Mouse (Mus musculus): Measurements from ENCODE around the gene Zcchc8. TPM values are rescaled to one million over a fixed set of nuclear protein-coding genes. Genes with fewer than 3 reads are reported as not detected.

Gene Zcchc8
- total and polyA plus RNA-seq, 3 experiments, result 12.6 to 24.9 (median 23.2) TPM

DNA sequence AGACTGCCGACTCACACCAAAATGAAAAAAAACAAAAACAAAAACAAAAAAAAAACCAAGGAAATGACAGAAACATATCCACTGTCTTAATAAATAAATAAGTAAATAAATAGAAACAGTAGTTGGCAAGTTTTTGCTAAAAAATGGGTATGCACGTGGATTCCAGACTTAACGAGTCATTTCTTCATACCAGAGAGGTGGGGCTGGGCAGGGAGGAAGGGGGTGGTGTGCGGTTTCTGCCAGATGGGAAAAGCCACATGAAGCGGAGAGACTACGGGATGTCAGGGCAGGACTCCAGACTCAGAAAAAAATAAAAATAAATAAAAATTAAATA is 37.9 kb downstream of the Zcchc8 start:
- under 1% methylated on average over 6 of the region's 6 CpGs for WGBS
- intact Hi-C loops (cut with DNase I), result loop anchor here (1.0 to 5.0 kb wide), 3 partner anchors 21 to 56 kb away; no protein-coding TSS in a partner anchor
- Histone ChIP-seq H3K4me3 (peak overlapping the region; percentile 69), H3K79me2 (replicated peaks; ENCODE audit: control insufficient read depth, insufficient read depth, low read length) (peaks cover 2% of the 10 kb centered on the region), H3K27ac (peak overlapping the region; percentile 97), H3K27me3 (ENCODE audit: control insufficient read depth, insufficient read depth, low read length) (no peaks in the 10 kb centered on the region), H3K4me1 (ENCODE audit: control insufficient read depth, insufficient read depth, low read length) (peaks cover 17% of the 10 kb centered on the region), H3K9ac (ENCODE audit: low read depth, low read length) (0 out of 2 replicates have a peak overlapping the region, but pooled peaks have one; percentile 22), H3K36me3 (ENCODE audit: control insufficient read depth, insufficient read depth, low read length) (peaks cover 14% of the 10 kb centered on the region)
- TF ChIP-seq POLR2A (IDR thresholded peaks at IDR 0.05; ENCODE audit: insufficient read depth, low read depth, low read length) (0 out of 2 replicates have a peak, but pooled peaks have one; percentile 22), EP300 (IDR thresholded peaks at IDR 0.05; ENCODE audit: insufficient read depth, low read depth, low read length) (no peak)
- DNase-seq, result no peak

DNA sequence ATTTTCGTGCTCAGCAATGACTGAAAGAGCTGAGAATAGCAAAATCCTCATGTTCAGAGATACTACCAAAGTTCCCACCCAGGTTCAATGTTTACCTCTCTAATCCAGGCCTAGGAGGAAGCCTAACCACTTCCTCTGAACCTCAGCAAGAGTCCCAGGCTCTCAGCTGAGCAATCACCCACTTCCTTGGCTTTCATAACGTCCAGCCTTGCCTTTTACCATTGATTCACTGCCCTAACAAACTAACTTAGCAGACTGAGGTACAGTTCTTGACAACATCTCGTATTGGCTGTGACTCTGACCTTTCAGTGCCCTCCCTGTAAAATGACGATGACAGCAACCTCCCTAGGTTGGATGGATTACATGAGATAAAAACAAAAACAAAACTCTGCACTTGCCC is 38.5 kb downstream of the Zcchc8 start:
- intact Hi-C loops (cut with DNase I), result loop anchor here (2.0 to 5.0 kb wide), 2 partner anchors 24 to 55 kb away; no protein-coding TSS in a partner anchor
- H3K27ac ChIP-seq, result peak overlapping the region; percentile 97
- peaks cover 18% of the 10 kb centered on the region for H3K4me1 ChIP-seq (ENCODE audit: control insufficient read depth, insufficient read depth, low read length)
- peaks cover 2% of the 10 kb centered on the region for H3K79me2 ChIP-seq (replicated peaks; ENCODE audit: control insufficient read depth, insufficient read depth, low read length)
- WGBS, result 25% methylated on average over 4 of the region's 4 CpGs
- peak overlapping the region; percentile 67 for H3K9ac ChIP-seq (ENCODE audit: low read depth, low read length)
- peaks cover 14% of the 10 kb centered on the region for H3K36me3 ChIP-seq (ENCODE audit: control insufficient read depth, insufficient read depth, low read length)
- H3K27me3 ChIP-seq (ENCODE audit: control insufficient read depth, insufficient read depth, low read length), result no peaks in the 10 kb centered on the region
- DNase-seq, result no peak
- peak overlapping the region; percentile 69; the same call in 1 of the 2 replicates for H3K4me3 ChIP-seq
- TF ChIP-seq POLR2A (IDR thresholded peaks at IDR 0.05; ENCODE audit: insufficient read depth, low read depth, low read length), result no peak
- TF ChIP-seq CTCF (IDR thresholded peaks at IDR 0.05), result no peak
- no peak for TF ChIP-seq EP300 (IDR thresholded peaks at IDR 0.05; ENCODE audit: insufficient read depth, low read depth, low read length)

DNA sequence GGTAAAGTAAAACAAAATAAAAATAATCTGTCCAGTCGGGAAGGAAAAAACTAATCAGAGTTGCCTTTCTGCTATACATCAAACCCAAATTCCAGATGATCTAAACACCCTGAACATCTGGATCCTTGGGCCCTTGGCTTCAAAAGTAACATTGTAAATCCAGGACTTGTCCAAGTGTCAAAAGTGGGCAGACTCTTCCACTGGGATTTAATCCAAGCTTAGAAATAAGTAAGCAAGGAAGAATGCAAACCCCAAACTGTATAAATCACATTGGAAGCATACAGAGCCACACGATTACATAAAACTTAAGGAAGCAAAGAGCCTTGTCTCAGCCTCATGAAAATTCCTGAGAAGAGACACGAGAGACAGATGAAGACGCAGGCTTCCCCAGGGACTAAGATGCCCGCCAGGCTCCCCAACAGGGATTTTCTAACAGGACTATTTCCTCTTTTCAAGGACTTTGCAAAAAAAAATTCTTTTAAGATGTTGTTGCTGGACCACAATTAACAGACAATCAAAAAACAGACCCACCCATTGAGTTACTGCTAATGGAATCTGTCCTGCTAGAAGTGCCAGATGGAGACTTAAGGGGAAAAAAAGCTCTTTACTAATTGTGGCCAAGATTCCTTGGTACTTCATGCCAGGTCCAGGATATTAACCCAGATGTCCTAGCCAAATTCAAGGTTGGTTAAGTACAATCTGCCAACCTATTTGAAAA is 41.2 kb downstream of the Zcchc8 start:
- Histone ChIP-seq H3K27me3 (ENCODE audit: control insufficient read depth, insufficient read depth, low read length) (no peaks in the 10 kb centered on the region), H3K4me1 (ENCODE audit: control insufficient read depth, insufficient read depth, low read length) (peaks cover 20% of the 10 kb centered on the region), H3K4me3 (no peak overlapping the region), H3K9ac (ENCODE audit: low read depth, low read length) (no peak overlapping the region), H3K36me3 (ENCODE audit: control insufficient read depth, insufficient read depth, low read length) (peaks cover 14% of the 10 kb centered on the region), H3K79me2 (replicated peaks; ENCODE audit: control insufficient read depth, insufficient read depth, low read length) (peaks cover 2% of the 10 kb centered on the region), H3K27ac (peak overlapping the region; percentile 43; the same call in 1 of the 2 replicates)
- 19% methylated on average over 5 of the region's 5 CpGs for WGBS
- DNase-seq, result peak in 1 of 2 experiments; percentile 33
- no peak for TF ChIP-seq POLR2A (IDR thresholded peaks at IDR 0.05; ENCODE audit: insufficient read depth, low read depth, low read length)
- no peak for TF ChIP-seq CTCF (IDR thresholded peaks at IDR 0.05)
- TF ChIP-seq EP300 (IDR thresholded peaks at IDR 0.05; ENCODE audit: insufficient read depth, low read depth, low read length), result no peak
- intact Hi-C loops (cut with DNase I), result loop anchor here (5.0 kb wide), 1 partner anchor 52 kb away; no protein-coding TSS in a partner anchor

DNA sequence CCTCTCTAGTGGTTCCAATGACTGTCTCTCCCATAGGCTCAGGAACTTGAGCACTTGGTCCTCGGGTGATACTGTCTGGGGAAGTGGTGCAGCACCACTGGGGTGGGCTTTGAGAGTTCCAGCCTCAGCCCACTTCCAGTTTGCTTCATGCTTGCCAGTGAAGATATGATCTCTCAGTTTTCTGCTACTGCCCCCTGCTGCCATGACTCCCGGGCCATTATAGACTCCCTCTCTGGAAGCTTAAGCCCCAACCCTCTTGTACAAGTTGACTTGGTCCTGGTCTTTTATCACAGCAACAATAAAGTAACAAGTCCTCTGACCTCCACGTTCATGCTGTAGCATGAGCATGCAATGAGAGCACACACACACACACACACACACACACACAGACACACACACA is 41.8 kb downstream of the Zcchc8 start:
- Histone ChIP-seq H3K36me3 (ENCODE audit: control insufficient read depth, insufficient read depth, low read length) (peaks cover 14% of the 10 kb centered on the region), H3K27me3 (ENCODE audit: control insufficient read depth, insufficient read depth, low read length) (no peaks in the 10 kb centered on the region), H3K4me3 (no peak overlapping the region), H3K4me1 (ENCODE audit: control insufficient read depth, insufficient read depth, low read length) (peaks cover 20% of the 10 kb centered on the region), H3K27ac (no peak overlapping the region), H3K9ac (ENCODE audit: low read depth, low read length) (no peak overlapping the region), H3K79me2 (replicated peaks; ENCODE audit: control insufficient read depth, insufficient read depth, low read length) (peaks cover 2% of the 10 kb centered on the region)
- DNase-seq, result no peak
- intact Hi-C loops (cut with DNase I), result no loop called here
- 48% methylated on average over 3 of the region's 3 CpGs for WGBS
- no peak for TF ChIP-seq EP300 (IDR thresholded peaks at IDR 0.05; ENCODE audit: insufficient read depth, low read depth, low read length)
- peak; percentile 36 for TF ChIP-seq CTCF (IDR thresholded peaks at IDR 0.05)

DNA sequence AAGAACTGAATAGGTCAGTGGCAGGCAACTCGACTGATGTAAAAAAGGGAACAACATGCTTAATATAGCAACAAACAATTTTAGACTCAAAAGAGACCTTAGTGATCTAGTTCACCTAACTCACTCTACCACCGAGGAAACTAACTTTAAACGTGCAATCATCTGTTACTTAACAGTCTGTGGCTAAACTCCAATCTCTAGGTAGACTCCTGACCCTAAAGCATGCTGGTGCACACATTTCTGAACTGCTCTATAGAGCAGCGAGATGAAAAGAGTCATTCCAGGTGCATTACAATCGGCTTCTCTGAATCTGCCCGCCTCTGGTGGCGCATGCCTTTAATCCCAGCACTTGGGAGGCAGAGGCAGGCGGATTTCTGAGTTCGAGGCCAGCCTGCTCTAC is 45.2 kb downstream of the Zcchc8 start:
- Histone ChIP-seq H3K36me3 (ENCODE audit: control insufficient read depth, insufficient read depth, low read length) (peaks cover 8% of the 10 kb centered on the region), H3K27ac (peak overlapping the region; percentile 70), H3K79me2 (replicated peaks; ENCODE audit: control insufficient read depth, insufficient read depth, low read length) (no peaks in the 10 kb centered on the region; the same call in none of the 2 replicates), H3K27me3 (ENCODE audit: control insufficient read depth, insufficient read depth, low read length) (no peaks in the 10 kb centered on the region), H3K4me3 (no peak overlapping the region), H3K9ac (ENCODE audit: low read depth, low read length) (no peak overlapping the region), H3K4me1 (ENCODE audit: control insufficient read depth, insufficient read depth, low read length) (peaks cover 24% of the 10 kb centered on the region)
- TF ChIP-seq POLR2A (IDR thresholded peaks at IDR 0.05; ENCODE audit: insufficient read depth, low read depth, low read length) (no peak), CTCF (IDR thresholded peaks at IDR 0.05) (no peak), EP300 (IDR thresholded peaks at IDR 0.05; ENCODE audit: insufficient read depth, low read depth, low read length) (no peak)
- intact Hi-C loops (cut with DNase I), result no loop called here
- 60% methylated on average over 9 of the region's 9 CpGs for WGBS
- no peak for DNase-seq

DNA sequence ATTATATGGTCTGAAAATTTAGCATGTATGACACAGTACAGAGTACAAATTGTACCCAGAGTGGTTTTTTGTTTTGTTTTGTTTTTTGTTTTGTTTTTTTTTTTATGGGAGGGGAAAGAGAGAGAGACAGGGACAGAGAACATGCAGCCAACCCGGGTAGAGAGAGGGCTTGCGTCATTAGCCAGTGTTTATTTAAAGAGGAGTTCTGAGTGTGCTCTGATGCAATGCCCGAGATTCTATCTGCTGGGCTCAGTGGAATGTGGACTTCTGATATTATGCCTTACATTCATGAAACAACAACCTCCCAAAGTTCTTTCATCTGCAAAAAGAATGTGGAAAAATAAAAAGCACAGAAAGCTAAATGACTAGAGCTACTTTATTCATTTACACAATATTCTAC is 45.7 kb downstream of the Zcchc8 start:
- Histone ChIP-seq H3K27ac (peak overlapping the region; percentile 70), H3K4me1 (ENCODE audit: control insufficient read depth, insufficient read depth, low read length) (peaks cover 21% of the 10 kb centered on the region), H3K9ac (ENCODE audit: low read depth, low read length) (no peak overlapping the region), H3K4me3 (no peak overlapping the region), H3K27me3 (ENCODE audit: control insufficient read depth, insufficient read depth, low read length) (no peaks in the 10 kb centered on the region), H3K79me2 (replicated peaks; ENCODE audit: control insufficient read depth, insufficient read depth, low read length) (no peaks in the 10 kb centered on the region; the same call in none of the 2 replicates), H3K36me3 (ENCODE audit: control insufficient read depth, insufficient read depth, low read length) (peaks cover 8% of the 10 kb centered on the region)
- 16% methylated on average over 3 of the region's 3 CpGs for WGBS
- TF ChIP-seq CTCF (IDR thresholded peaks at IDR 0.05) (no peak), EP300 (IDR thresholded peaks at IDR 0.05; ENCODE audit: insufficient read depth, low read depth, low read length) (0 out of 2 replicates have a peak, but pooled peaks have one; percentile 28), POLR2A (IDR thresholded peaks at IDR 0.05; ENCODE audit: insufficient read depth, low read depth, low read length) (peak; percentile 40; the same call in 1 of the 2 replicates)
- DNase-seq, result peak in 1 of 2 experiments; percentile 53
- intact Hi-C loops (cut with DNase I), result no loop called here

Data from heart, adult 2 months (tissue).